Mouse (Mus musculus): ENCODE results near the gene Xpo5. TPM values are rescaled to one million over a fixed set of nuclear protein-coding genes. Genes with fewer than 3 reads are reported as not detected.

Xpo5 gene
- polyA plus RNA-seq, 1 experiment from 2014 or later: 78.5 TPM

- Histone ChIP-seq H3K4me3 (ENCODE audit: low read depth, low read length) (no peak overlapping the region), H3K4me2 (ENCODE audit: low read depth, low read length) (no peak overlapping the region), H3K27ac (replicated peaks; ENCODE audit: low read depth, low read length) (no peak overlapping the region), H3K9me3 (replicated peaks; ENCODE audit: control insufficient read depth, low read length) (no peaks in the 10 kb centered on the region), H3K9ac (replicated peaks; ENCODE audit: low read length) (no peak overlapping the region), H3K27me3 (ENCODE audit: control insufficient read depth, insufficient read depth, low read length) (no peaks in the 10 kb centered on the region), H3K36me3 (replicated peaks; ENCODE audit: control insufficient read depth, insufficient read depth, low read depth, low read length) (peaks cover 25% of the 10 kb centered on the region), H3K4me1 (ENCODE audit: control insufficient read depth, insufficient read depth, low read length) (no peaks in the 10 kb centered on the region)
- DNase-seq (ENCODE audit: low spot score) (no peak), ATAC-seq (replicated peaks; ENCODE audit: insufficient number of reproducible peaks, low FRiP score, low TSS enrichment, low read depth) (no peak)
- WGBS: 92% methylated on average over 15 of the region's 15 CpGs
Observed at GRCm38 (mm10) chr17:46239516-46240114, 37.0 kb downstream of the Xpo5 start.

- no peak overlapping the region for H3K4me2 ChIP-seq (ENCODE audit: low read depth, low read length)
- H3K4me3 ChIP-seq (ENCODE audit: low read depth, low read length): no peak overlapping the region
- peaks cover 28% of the 10 kb centered on the region for H3K36me3 ChIP-seq (replicated peaks; ENCODE audit: control insufficient read depth, insufficient read depth, low read depth, low read length)
- no peaks in the 10 kb centered on the region for H3K27me3 ChIP-seq (ENCODE audit: control insufficient read depth, insufficient read depth, low read length)
- DNase-seq (ENCODE audit: low spot score) (no peak), ATAC-seq (replicated peaks; ENCODE audit: insufficient number of reproducible peaks, low FRiP score, low TSS enrichment, low read depth) (no peak)
- no peak overlapping the region for H3K27ac ChIP-seq (replicated peaks; ENCODE audit: low read depth, low read length)
- H3K9ac ChIP-seq (replicated peaks; ENCODE audit: low read length): no peak overlapping the region
- 86% methylated on average over 11 of the region's 11 CpGs for WGBS
- H3K9me3 ChIP-seq (replicated peaks; ENCODE audit: control insufficient read depth, low read length): no peaks in the 10 kb centered on the region
- no peaks in the 10 kb centered on the region for H3K4me1 ChIP-seq (ENCODE audit: control insufficient read depth, insufficient read depth, low read length)
Observed at GRCm38 (mm10) chr17:46241471-46241870, 38.9 kb downstream of the Xpo5 start.

GRCm38 (mm10) chr17:46242274-46242673 is 39.7 kb downstream of the Xpo5 start:
- Histone ChIP-seq H3K27me3 (ENCODE audit: control insufficient read depth, insufficient read depth, low read length) (no peaks in the 10 kb centered on the region), H3K4me1 (ENCODE audit: control insufficient read depth, insufficient read depth, low read length) (no peaks in the 10 kb centered on the region; the same call in 1 of the 2 replicates), H3K4me3 (ENCODE audit: low read depth, low read length) (no peak overlapping the region), H3K27ac (replicated peaks; ENCODE audit: low read depth, low read length) (no peak overlapping the region), H3K9ac (replicated peaks; ENCODE audit: low read length) (no peak overlapping the region), H3K36me3 (replicated peaks; ENCODE audit: control insufficient read depth, insufficient read depth, low read depth, low read length) (peaks cover 24% of the 10 kb centered on the region), H3K4me2 (ENCODE audit: low read depth, low read length) (no peak overlapping the region), H3K9me3 (replicated peaks; ENCODE audit: control insufficient read depth, low read length) (no peaks in the 10 kb centered on the region)
- 89% methylated on average over 13 of the region's 13 CpGs for WGBS
- DNase-seq (ENCODE audit: low spot score) (no peak), ATAC-seq (replicated peaks; ENCODE audit: insufficient number of reproducible peaks, low FRiP score, low TSS enrichment, low read depth) (no peak)

- no peak overlapping the region for H3K27ac ChIP-seq (replicated peaks; ENCODE audit: low read depth, low read length)
- no peak overlapping the region for H3K9ac ChIP-seq (replicated peaks; ENCODE audit: low read length)
- no peaks in the 10 kb centered on the region for H3K27me3 ChIP-seq (ENCODE audit: control insufficient read depth, insufficient read depth, low read length)
- ATAC-seq (replicated peaks; ENCODE audit: insufficient number of reproducible peaks, low FRiP score, low TSS enrichment, low read depth): no peak
- peaks cover 24% of the 10 kb centered on the region for H3K36me3 ChIP-seq (replicated peaks; ENCODE audit: control insufficient read depth, insufficient read depth, low read depth, low read length)
- DNase-seq (ENCODE audit: low spot score): no peak
- no peaks in the 10 kb centered on the region for H3K9me3 ChIP-seq (replicated peaks; ENCODE audit: control insufficient read depth, low read length)
- no peaks in the 10 kb centered on the region; the same call in 1 of the 2 replicates for H3K4me1 ChIP-seq (ENCODE audit: control insufficient read depth, insufficient read depth, low read length)
- WGBS: 86% methylated on average over 4 of the region's 4 CpGs
- no peak overlapping the region for H3K4me3 ChIP-seq (ENCODE audit: low read depth, low read length)
- H3K4me2 ChIP-seq (ENCODE audit: low read depth, low read length): no peak overlapping the region
Observed at GRCm38 (mm10) chr17:46242993-46243392, 40.4 kb downstream of the Xpo5 start.

- no peaks in the 10 kb centered on the region for H3K27me3 ChIP-seq (ENCODE audit: control insufficient read depth, insufficient read depth, low read length)
- H3K9me3 ChIP-seq (replicated peaks; ENCODE audit: control insufficient read depth, low read length): no peaks in the 10 kb centered on the region
- no peak overlapping the region for H3K9ac ChIP-seq (replicated peaks; ENCODE audit: low read length)
- no peak for ATAC-seq (replicated peaks; ENCODE audit: insufficient number of reproducible peaks, low FRiP score, low TSS enrichment, low read depth)
- no peak overlapping the region for H3K27ac ChIP-seq (replicated peaks; ENCODE audit: low read depth, low read length)
- 80% methylated on average over 2 of the region's 2 CpGs for whole genome bisulfite sequencing
- H3K4me1 ChIP-seq (ENCODE audit: control insufficient read depth, insufficient read depth, low read length): no peaks in the 10 kb centered on the region; the same call in 1 of the 2 replicates
- H3K4me2 ChIP-seq (ENCODE audit: low read depth, low read length): no peak overlapping the region
- H3K4me3 ChIP-seq (ENCODE audit: low read depth, low read length): no peak overlapping the region
- DNase-seq (ENCODE audit: low spot score): no peak
- H3K36me3 ChIP-seq (replicated peaks; ENCODE audit: control insufficient read depth, insufficient read depth, low read depth, low read length): peaks cover 21% of the 10 kb centered on the region
Observed at GRCm38 (mm10) chr17:46243624-46244023, 41.0 kb downstream of the Xpo5 start.

GRCm38 (mm10) chr17:46244579-46244978 is 42.0 kb downstream of the Xpo5 start:
- H3K4me3 ChIP-seq (ENCODE audit: low read depth, low read length): no peak overlapping the region
- 79% methylated on average over 10 of the region's 10 CpGs for WGBS
- no peaks in the 10 kb centered on the region for H3K9me3 ChIP-seq (replicated peaks; ENCODE audit: control insufficient read depth, low read length)
- H3K4me1 ChIP-seq (ENCODE audit: control insufficient read depth, insufficient read depth, low read length): no peaks in the 10 kb centered on the region; the same call in none of the 2 replicates
- no peak overlapping the region for H3K9ac ChIP-seq (replicated peaks; ENCODE audit: low read length)
- no peaks in the 10 kb centered on the region for H3K27me3 ChIP-seq (ENCODE audit: control insufficient read depth, insufficient read depth, low read length)
- peaks cover 21% of the 10 kb centered on the region for H3K36me3 ChIP-seq (replicated peaks; ENCODE audit: control insufficient read depth, insufficient read depth, low read depth, low read length)
- DNase-seq (ENCODE audit: low spot score): no peak
- no peak overlapping the region for H3K4me2 ChIP-seq (ENCODE audit: low read depth, low read length)
- ATAC-seq (replicated peaks; ENCODE audit: insufficient number of reproducible peaks, low FRiP score, low TSS enrichment, low read depth): no peak
- H3K27ac ChIP-seq (replicated peaks; ENCODE audit: low read depth, low read length): no peak overlapping the region

GRCm38 (mm10) chr17:46247512-46248188 is 45.1 kb downstream of the Xpo5 start, which contains the start of the genes Polr1c and Yipf3:
Gene Polr1c, minus strand, starts transcription at chr17:46248054.
Gene Yipf3, plus strand, starts transcription at chr17:46248080.
- H3K27ac ChIP-seq (replicated peaks; ENCODE audit: low read depth, low read length): no peak within 1 kb of the TSS
- H3K9me3 ChIP-seq (replicated peaks; ENCODE audit: control insufficient read depth, low read length): no peaks in the 10 kb centered on the region
- 0% methylated on average over 53 of the region's 53 CpGs for WGBS
- no peaks in the 10 kb centered on the region for H3K27me3 ChIP-seq (ENCODE audit: control insufficient read depth, insufficient read depth, low read length)
- peaks cover 32% of the 10 kb centered on the region for H3K36me3 ChIP-seq (replicated peaks; ENCODE audit: control insufficient read depth, insufficient read depth, low read depth, low read length)
- H3K4me1 ChIP-seq (ENCODE audit: control insufficient read depth, insufficient read depth, low read length): no peaks in the 10 kb centered on the region; the same call in none of the 2 replicates
- DNase-seq (ENCODE audit: low spot score) (peak; percentile 98), ATAC-seq (replicated peaks; ENCODE audit: insufficient number of reproducible peaks, low FRiP score, low TSS enrichment, low read depth) (peak; percentile 81)
- H3K4me2 ChIP-seq (ENCODE audit: low read depth, low read length): peak within 1 kb of the TSS; percentile 85
- H3K9ac ChIP-seq (replicated peaks; ENCODE audit: low read length): peak within 1 kb of the TSS; percentile 85
- peak within 1 kb of the TSS; percentile 89 for H3K4me3 ChIP-seq (ENCODE audit: low read depth, low read length)

- ATAC-seq (replicated peaks; ENCODE audit: insufficient number of reproducible peaks, low FRiP score, low TSS enrichment, low read depth) (0 out of 2 replicates have a peak, but pooled peaks have one; percentile 2), DNase-seq (ENCODE audit: low spot score) (no peak)
- Histone ChIP-seq H3K9me3 (replicated peaks; ENCODE audit: control insufficient read depth, low read length) (no peaks in the 10 kb centered on the region), H3K27me3 (ENCODE audit: control insufficient read depth, insufficient read depth, low read length) (no peaks in the 10 kb centered on the region), H3K4me1 (ENCODE audit: control insufficient read depth, insufficient read depth, low read length) (no peaks in the 10 kb centered on the region; the same call in none of the 2 replicates), H3K9ac (replicated peaks; ENCODE audit: low read length) (peak overlapping the region; percentile 85), H3K4me3 (ENCODE audit: low read depth, low read length) (peak overlapping the region; percentile 89), H3K27ac (replicated peaks; ENCODE audit: low read depth, low read length) (no peak overlapping the region), H3K4me2 (ENCODE audit: low read depth, low read length) (peak overlapping the region; percentile 85), H3K36me3 (replicated peaks; ENCODE audit: control insufficient read depth, insufficient read depth, low read depth, low read length) (peaks cover 30% of the 10 kb centered on the region)
- under 1% methylated on average over 37 of the region's 37 CpGs for WGBS
Observed at GRCm38 (mm10) chr17:46248189-46248522, 45.6 kb downstream of the Xpo5 start.
